Mouse (Mus musculus): ENCODE measurements around the gene Cryz. TPM values are rescaled to one million over a fixed set of nuclear protein-coding genes. Genes with fewer than 3 reads are reported as not detected.

The Cryz gene
- total and polyA plus RNA-seq, 3 experiments, result 3.4 to 23.8 (median 11.9) TPM

DNA sequence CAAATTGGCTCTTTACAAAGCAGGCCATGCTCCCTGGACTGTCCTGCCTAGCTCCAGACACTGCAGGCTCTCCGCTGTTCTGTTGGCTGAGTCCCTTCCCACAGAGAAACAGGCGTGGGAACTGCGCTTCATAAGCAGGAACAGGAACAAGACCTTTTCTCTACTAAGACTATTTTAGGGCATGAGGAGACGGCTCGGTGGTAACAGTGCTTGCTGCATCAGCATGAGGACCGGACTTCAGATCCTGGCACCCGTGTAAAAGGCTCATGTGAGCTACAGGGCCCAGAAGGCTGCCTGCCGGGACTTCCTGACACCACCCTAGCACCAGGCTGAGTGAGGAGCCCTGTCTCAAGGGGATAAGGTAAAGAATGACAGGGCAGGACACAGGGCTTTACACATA lies 12.2 kb upstream of the Cryz start:
- H3K27me3 ChIP-seq (ENCODE audit: insufficient read depth, low read length), result no peaks in the 10 kb centered on the region
- ATAC-seq (ENCODE audit: extremely low read depth, insufficient number of reproducible peaks, low FRiP score, poor library complexity, severe bottlenecking) (no peak), DNase-seq (ENCODE audit: low spot score) (no peak)
- TF ChIP-seq CTCF (IDR thresholded peaks at IDR 0.05; ENCODE audit: low read depth, low read length), result no peak
- no peak for TF ChIP-seq GATA1 (IDR thresholded peaks at IDR 0.05; ENCODE audit: borderline replicate concordance, low read length)
- no peak for TF ChIP-seq GATA2 (IDR thresholded peaks at IDR 0.05; ENCODE audit: borderline replicate concordance, low read depth, low read length)
- no peak for TF ChIP-seq TAL1 (conservative IDR thresholded peaks at IDR 0.05; ENCODE audit: low read depth, low read length)
- no peak for TF ChIP-seq POLR2AphosphoS5 (IDR thresholded peaks at IDR 0.05; ENCODE audit: insufficient replicate concordance, low read depth, low read length)
- H3K4me3 ChIP-seq (ENCODE audit: low read depth, low read length), result no peak overlapping the region
- peaks cover 55% of the 10 kb centered on the region for H3K36me3 ChIP-seq (replicated peaks)
- no peaks in the 10 kb centered on the region for H3K9me3 ChIP-seq (replicated peaks)
- H3K4me1 ChIP-seq (ENCODE audit: insufficient read depth, low read depth, low read length), result no peaks in the 10 kb centered on the region

DNA sequence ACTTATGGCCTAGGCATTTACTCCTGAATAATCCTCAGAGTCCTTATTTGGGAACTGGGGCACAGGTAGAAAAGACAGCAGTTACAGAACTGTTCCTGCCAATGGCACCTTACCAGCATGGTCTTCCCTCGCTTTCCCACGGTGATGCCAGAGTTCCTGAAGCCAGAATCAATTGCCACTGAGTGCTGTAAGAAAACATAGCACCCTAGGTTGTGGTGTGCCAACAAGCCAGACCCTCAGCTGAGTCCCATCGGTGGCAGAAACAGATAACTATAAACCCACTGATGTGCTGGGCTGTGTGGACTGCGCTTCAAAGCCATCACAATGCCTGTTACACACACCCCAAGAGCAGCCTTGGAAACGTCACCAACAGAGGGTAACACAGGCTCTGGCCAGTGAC lies 5.5 kb upstream of the Cryz start:
- no peaks in the 10 kb centered on the region for H3K27me3 ChIP-seq (ENCODE audit: insufficient read depth, low read length)
- no peak overlapping the region for H3K4me3 ChIP-seq (ENCODE audit: low read depth, low read length)
- H3K4me1 ChIP-seq (ENCODE audit: insufficient read depth, low read depth, low read length), result peaks cover 5% of the 10 kb centered on the region; the same call in 1 of the 2 replicates
- no peak for DNase-seq (ENCODE audit: low spot score)
- H3K9me3 ChIP-seq (replicated peaks), result no peaks in the 10 kb centered on the region
- ATAC-seq (ENCODE audit: extremely low read depth, insufficient number of reproducible peaks, low FRiP score, poor library complexity, severe bottlenecking), result no peak
- H3K36me3 ChIP-seq (replicated peaks), result peaks cover 82% of the 10 kb centered on the region
- TF ChIP-seq CTCF (IDR thresholded peaks at IDR 0.05; ENCODE audit: low read depth, low read length) (no peak), GATA2 (IDR thresholded peaks at IDR 0.05; ENCODE audit: borderline replicate concordance, low read depth, low read length) (no peak), GATA1 (IDR thresholded peaks at IDR 0.05; ENCODE audit: borderline replicate concordance, low read length) (no peak), POLR2AphosphoS5 (IDR thresholded peaks at IDR 0.05; ENCODE audit: insufficient replicate concordance, low read depth, low read length) (no peak)

DNA sequence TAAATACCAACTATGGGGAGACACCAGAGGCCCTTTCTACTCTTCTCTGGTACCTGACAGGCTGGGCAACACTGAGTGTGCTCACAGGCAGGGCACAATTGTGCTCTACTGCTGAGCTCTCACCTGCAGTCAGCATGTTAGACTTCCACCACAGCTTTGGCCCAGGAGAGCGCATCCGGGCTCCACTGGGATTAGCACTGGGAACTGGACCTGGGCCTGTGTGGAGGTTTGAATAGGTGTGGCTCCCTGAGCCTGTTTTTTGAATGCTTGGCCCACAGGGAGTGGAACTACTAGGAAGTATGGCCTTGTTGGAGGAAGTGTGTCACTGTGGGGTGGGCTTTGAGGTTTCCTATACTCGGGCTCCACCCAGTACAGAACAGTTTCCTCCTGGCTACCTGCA lies 4.9 kb upstream of the Cryz start:
- peaks cover 8% of the 10 kb centered on the region for H3K4me1 ChIP-seq (ENCODE audit: insufficient read depth, low read depth, low read length)
- no peak for DNase-seq (ENCODE audit: low spot score)
- no peak overlapping the region for H3K4me3 ChIP-seq (ENCODE audit: low read depth, low read length)
- H3K9me3 ChIP-seq (replicated peaks), result no peaks in the 10 kb centered on the region
- H3K27me3 ChIP-seq (ENCODE audit: insufficient read depth, low read length), result no peaks in the 10 kb centered on the region
- H3K36me3 ChIP-seq (replicated peaks), result peaks cover 76% of the 10 kb centered on the region
- TF ChIP-seq GATA2 (IDR thresholded peaks at IDR 0.05; ENCODE audit: borderline replicate concordance, low read depth, low read length) (no peak), TAL1 (conservative IDR thresholded peaks at IDR 0.05; ENCODE audit: low read depth, low read length) (no peak), GATA1 (IDR thresholded peaks at IDR 0.05; ENCODE audit: borderline replicate concordance, low read length) (no peak), CTCF (IDR thresholded peaks at IDR 0.05; ENCODE audit: low read depth, low read length) (no peak), POLR2AphosphoS5 (IDR thresholded peaks at IDR 0.05; ENCODE audit: insufficient replicate concordance, low read depth, low read length) (no peak)
- ATAC-seq (ENCODE audit: extremely low read depth, insufficient number of reproducible peaks, low FRiP score, poor library complexity, severe bottlenecking), result no peak

DNA sequence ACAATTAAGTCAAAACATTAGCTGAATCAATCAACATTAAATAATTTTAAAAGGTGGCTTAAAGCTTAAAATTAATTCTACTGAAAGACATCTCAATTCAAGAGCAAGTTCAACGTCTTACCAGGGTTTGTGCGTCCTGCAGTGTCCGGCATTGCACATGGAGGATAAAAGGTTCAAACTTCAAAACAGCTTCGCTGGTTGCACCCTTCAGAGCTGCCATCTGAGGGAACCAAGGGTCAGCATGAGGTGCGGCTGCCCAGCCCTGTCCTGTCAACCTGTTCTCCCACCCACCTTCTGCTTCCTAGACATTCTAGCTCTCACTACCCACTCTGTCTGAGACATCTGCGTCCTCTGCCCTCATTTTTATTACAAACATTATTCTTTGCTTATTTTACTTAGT lies 2.9 kb upstream of the Cryz start:
- Histone ChIP-seq H3K4me3 (ENCODE audit: low read depth, low read length) (no peak overlapping the region), H3K27me3 (ENCODE audit: insufficient read depth, low read length) (no peaks in the 10 kb centered on the region), H3K36me3 (replicated peaks) (peaks cover 59% of the 10 kb centered on the region), H3K4me1 (ENCODE audit: insufficient read depth, low read depth, low read length) (peaks cover 14% of the 10 kb centered on the region), H3K9me3 (replicated peaks) (no peaks in the 10 kb centered on the region)
- no peak for TF ChIP-seq GATA1 (IDR thresholded peaks at IDR 0.05; ENCODE audit: borderline replicate concordance, low read length)
- TF ChIP-seq CTCF (IDR thresholded peaks at IDR 0.05; ENCODE audit: low read depth, low read length), result no peak
- no peak for TF ChIP-seq GATA2 (IDR thresholded peaks at IDR 0.05; ENCODE audit: borderline replicate concordance, low read depth, low read length)
- TF ChIP-seq TAL1 (conservative IDR thresholded peaks at IDR 0.05; ENCODE audit: low read depth, low read length), result no peak
- no peak for TF ChIP-seq POLR2AphosphoS5 (IDR thresholded peaks at IDR 0.05; ENCODE audit: insufficient replicate concordance, low read depth, low read length)
- DNase-seq (ENCODE audit: low spot score) (no peak), ATAC-seq (ENCODE audit: extremely low read depth, insufficient number of reproducible peaks, low FRiP score, poor library complexity, severe bottlenecking) (no peak)

DNA sequence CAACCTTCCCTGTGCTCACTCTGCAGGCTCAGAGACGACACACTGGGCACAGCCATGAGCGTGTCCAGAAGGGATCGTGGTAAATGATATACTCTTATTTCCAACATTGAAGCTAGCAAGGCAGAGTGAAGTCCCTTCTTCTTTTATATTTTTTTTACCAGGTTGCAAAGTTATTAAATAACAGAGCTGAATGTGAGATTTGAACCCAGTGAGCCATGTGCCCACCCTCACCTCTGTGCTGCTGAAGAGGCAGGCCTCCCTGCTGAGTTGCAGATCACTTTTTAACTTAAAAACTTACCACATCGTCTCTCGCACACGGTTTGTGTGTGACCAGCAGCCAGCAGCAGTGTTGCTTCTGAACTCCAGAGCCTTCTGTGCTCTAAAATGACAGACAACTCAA lies 2.4 kb upstream of the Cryz start:
- H3K27me3 ChIP-seq (ENCODE audit: insufficient read depth, low read length), result no peaks in the 10 kb centered on the region
- no peaks in the 10 kb centered on the region for H3K9me3 ChIP-seq (replicated peaks)
- no peak for TF ChIP-seq GATA1 (IDR thresholded peaks at IDR 0.05; ENCODE audit: borderline replicate concordance, low read length)
- TF ChIP-seq TAL1 (conservative IDR thresholded peaks at IDR 0.05; ENCODE audit: low read depth, low read length), result no peak
- no peak for TF ChIP-seq POLR2AphosphoS5 (IDR thresholded peaks at IDR 0.05; ENCODE audit: insufficient replicate concordance, low read depth, low read length)
- no peak for TF ChIP-seq CTCF (IDR thresholded peaks at IDR 0.05; ENCODE audit: low read depth, low read length)
- TF ChIP-seq GATA2 (IDR thresholded peaks at IDR 0.05; ENCODE audit: borderline replicate concordance, low read depth, low read length), result no peak
- H3K4me1 ChIP-seq (ENCODE audit: insufficient read depth, low read depth, low read length), result peaks cover 14% of the 10 kb centered on the region
- ATAC-seq (ENCODE audit: extremely low read depth, insufficient number of reproducible peaks, low FRiP score, poor library complexity, severe bottlenecking) (no peak), DNase-seq (ENCODE audit: low spot score) (no peak)
- peaks cover 59% of the 10 kb centered on the region for H3K36me3 ChIP-seq (replicated peaks)
- H3K4me3 ChIP-seq (ENCODE audit: low read depth, low read length), result no peak overlapping the region

DNA sequence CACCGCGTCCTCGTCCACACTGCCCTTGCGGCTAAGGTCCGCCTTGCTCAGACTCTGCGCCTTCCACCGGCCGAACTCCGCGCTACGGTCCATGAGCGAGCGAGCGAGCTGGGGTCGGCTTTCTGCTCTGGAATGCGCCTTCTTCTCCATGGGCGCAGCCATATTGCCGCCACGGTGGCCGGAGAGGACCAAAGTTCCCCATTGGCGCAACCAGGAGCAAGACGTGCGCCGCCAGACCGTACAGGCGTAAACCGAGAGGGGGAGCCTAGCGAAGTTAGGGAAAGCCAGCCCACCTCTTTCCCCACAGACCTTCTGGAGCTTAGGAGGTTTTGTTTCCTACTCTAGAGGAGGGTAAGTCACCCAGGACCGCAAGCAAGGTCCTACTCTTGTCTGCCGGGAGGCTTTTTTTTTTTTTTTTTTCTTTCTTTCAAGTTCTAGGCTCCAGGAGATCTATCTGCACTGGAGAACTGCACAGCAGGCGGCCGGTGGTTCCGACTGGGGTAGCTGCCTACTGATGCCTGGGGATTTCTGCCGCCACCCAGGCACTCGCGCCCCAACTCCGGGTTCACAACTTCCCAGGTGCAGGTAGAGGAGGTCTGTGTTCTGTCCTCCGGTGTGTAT lies 533 bp downstream of the Cryz start, which contains the start of gene Tyw3:
Gene Tyw3, minus strand, starts transcription at position 171 of the 621 bp plus-strand sequence.
- TF ChIP-seq GATA1 (IDR thresholded peaks at IDR 0.05; ENCODE audit: borderline replicate concordance, low read length) (no peak), POLR2AphosphoS5 (IDR thresholded peaks at IDR 0.05; ENCODE audit: insufficient replicate concordance, low read depth, low read length) (no peak), CTCF (IDR thresholded peaks at IDR 0.05; ENCODE audit: low read depth, low read length) (no peak), TAL1 (conservative IDR thresholded peaks at IDR 0.05; ENCODE audit: low read depth, low read length) (no peak), GATA2 (IDR thresholded peaks at IDR 0.05; ENCODE audit: borderline replicate concordance, low read depth, low read length) (no peak)
- peak within 1 kb of the TSS; percentile 100 for H3K4me3 ChIP-seq (ENCODE audit: low read depth, low read length)
- H3K27me3 ChIP-seq (ENCODE audit: insufficient read depth, low read length), result no peaks in the 10 kb centered on the region
- H3K4me1 ChIP-seq (ENCODE audit: insufficient read depth, low read depth, low read length), result peaks cover 14% of the 10 kb centered on the region
- H3K36me3 ChIP-seq (replicated peaks), result peaks cover 31% of the 10 kb centered on the region
- peak; percentile 84 for DNase-seq (ENCODE audit: low spot score)
- H3K9me3 ChIP-seq (replicated peaks), result no peaks in the 10 kb centered on the region
- ATAC-seq (ENCODE audit: extremely low read depth, insufficient number of reproducible peaks, low FRiP score, poor library complexity, severe bottlenecking), result peak; percentile 85

Measured in G1E (cell line).